Mouse (Mus musculus): ENCODE measurements around the gene Ankzf1. TPM values are rescaled to one million over a fixed set of nuclear protein-coding genes. Genes with fewer than 3 reads are reported as not detected.

The Ankzf1 gene
- total and polyA plus RNA-seq, 3 experiments, result 5.5 to 16.7 TPM; not detected in 1

GRCm38 (mm10) chr1:75226138-75226537, 34.2 kb downstream of the Ankzf1 start:
- no peaks in the 10 kb centered on the region for H3K27me3 ChIP-seq (ENCODE audit: control insufficient read depth in 1 of 2, insufficient read depth in 2 of 2, low read length in 2 of 2)
- H3K4me1 ChIP-seq (ENCODE audit: control insufficient read depth in 1 of 2, insufficient read depth in 2 of 2, low read length in 2 of 2), result peaks cover 38 to 69% of the 10 kb centered on the region in 2 experiments
- peaks cover 0 to 62% of the 10 kb centered on the region in 2 experiments; a peak in 2 of 4 replicates for H3K36me3 ChIP-seq (ENCODE audit: control insufficient read depth in 1 of 2, insufficient read depth in 2 of 2, low read length in 2 of 2)
- no peaks in the 10 kb centered on the region for H3K9me3 ChIP-seq (replicated peaks; ENCODE audit: insufficient read depth, low read length)
- H3K4me3 ChIP-seq (ENCODE audit: control insufficient read depth in 1 of 2, insufficient read depth in 1 of 2, low read depth in 2 of 2, low read length in 2 of 2), result peak overlapping the region; percentile 31 to 49; a peak in 3 of 4 replicates
- H3K27ac ChIP-seq (ENCODE audit: control insufficient read depth, low read depth, low read length), result peak overlapping the region; percentile 91
- no peaks in the 10 kb centered on the region; the same call in 1 of the 2 replicates for H3K79me2 ChIP-seq (ENCODE audit: control insufficient read depth, insufficient read depth, low read length, poor library complexity)
- H3K9ac ChIP-seq (ENCODE audit: control insufficient read depth, low read depth, low read length, poor library complexity, severe bottlenecking), result peak overlapping the region; percentile 52
- peak; percentile 75 for DNase-seq (ENCODE audit: low read depth, low spot score)
- TF ChIP-seq NRF1 (IDR thresholded peaks at IDR 0.05; ENCODE audit: insufficient read depth, low read depth, low read length, poor library complexity, severe bottlenecking) (no peak), USF1 (IDR thresholded peaks at IDR 0.05; ENCODE audit: low read depth, low read length) (no peak), MAFK (IDR thresholded peaks at IDR 0.05; ENCODE audit: borderline replicate concordance, low read depth, low read length) (no peak), ETS1 (IDR thresholded peaks at IDR 0.05; ENCODE audit: low read depth, low read length) (peak; percentile 61), RAD21 (IDR thresholded peaks at IDR 0.05; ENCODE audit: low read depth, low read length) (no peak), CHD1 (IDR thresholded peaks at IDR 0.05; ENCODE audit: low read depth, low read length) (no peak), MEF2A (IDR thresholded peaks at IDR 0.05; ENCODE audit: extremely low read depth, insufficient replicate concordance, low read depth, low read length, poor library complexity, severe bottlenecking) (no peak), MYC (IDR thresholded peaks at IDR 0.05; ENCODE audit: low read depth, low read length) (no peak), JUND (IDR thresholded peaks at IDR 0.05; ENCODE audit: low read depth, low read length) (no peak), E2F4 (IDR thresholded peaks at IDR 0.05; ENCODE audit: borderline replicate concordance, low read depth, low read length) (0 out of 2 replicates have a peak, but pooled peaks have one; percentile 47), POLR2AphosphoS2 (IDR thresholded peaks at IDR 0.05; ENCODE audit: low read length) (0 out of 2 replicates have a peak, but pooled peaks have one; percentile 22), NELFE (IDR thresholded peaks at IDR 0.05; ENCODE audit: low read depth, low read length) (no peak; the same call in none of the 2 replicates), MAX (IDR thresholded peaks at IDR 0.05; ENCODE audit: low read length) (peak; percentile 53), POLR2A (IDR thresholded peaks at IDR 0.05; ENCODE audit: control insufficient read depth in 1 of 2, insufficient read depth in 1 of 2, low read depth in 1 of 2, low read length in 2 of 2, poor library complexity in 1 of 2) (no peak), POLR2AphosphoS5 (IDR thresholded peaks at IDR 0.05; ENCODE audit: borderline replicate concordance, low read depth, low read length) (no peak), TCF12 (IDR thresholded peaks at IDR 0.05; ENCODE audit: low read depth, low read length) (no peak), BHLHE40 (IDR thresholded peaks at IDR 0.05; ENCODE audit: borderline replicate concordance, low read depth, low read length) (no peak), SIN3A (IDR thresholded peaks at IDR 0.05; ENCODE audit: low read length) (no peak; the same call in 1 of the 2 replicates), TBP (IDR thresholded peaks at IDR 0.05; ENCODE audit: low read depth, low read length) (peak; percentile 49; the same call in 1 of the 2 replicates), CHD2 (IDR thresholded peaks at IDR 0.05; ENCODE audit: low read length) (no peak), ZMIZ1 (IDR thresholded peaks at IDR 0.05; ENCODE audit: low read depth, low read length) (no peak; the same call in 1 of the 2 replicates), GABPA (IDR thresholded peaks at IDR 0.05; ENCODE audit: low read depth, low read length) (no peak), ZC3H11A (IDR thresholded peaks at IDR 0.05; ENCODE audit: low read depth, low read length) (no peak), ZKSCAN1 (IDR thresholded peaks at IDR 0.05; ENCODE audit: low read depth, low read length) (no peak), TAL1 (IDR thresholded peaks at IDR 0.05; ENCODE audit: low read length) (no peak), MXI1 (IDR thresholded peaks at IDR 0.05; ENCODE audit: low read depth, low read length) (no peak), MAZ (IDR thresholded peaks at IDR 0.05; ENCODE audit: low read depth, low read length) (peak; percentile 38; the same call in 1 of the 2 replicates), HCFC1 (IDR thresholded peaks at IDR 0.05; ENCODE audit: low read depth, low read length) (peak; percentile 60; the same call in 1 of the 2 replicates), MYB (IDR thresholded peaks at IDR 0.05; ENCODE audit: low read depth, low read length) (peak; percentile 27; the same call in 1 of the 2 replicates), KAT2A (conservative IDR thresholded peaks at IDR 0.05; ENCODE audit: low read depth, low read length) (no peak), ZNF384 (IDR thresholded peaks at IDR 0.05; ENCODE audit: low read depth, low read length) (no peak), RCOR1 (IDR thresholded peaks at IDR 0.05; ENCODE audit: low read depth, low read length) (peak; percentile 34), CTCF (IDR thresholded peaks at IDR 0.05 in 2 of 3, conservative IDR thresholded peaks at IDR 0.05 in 1 of 3; ENCODE audit: control insufficient read depth in 1 of 3, insufficient read depth in 1 of 3, low read depth in 2 of 3, low read length in 3 of 3, poor library complexity in 1 of 3, severe bottlenecking in 1 of 3) (no peak), GATA1 (IDR thresholded peaks at IDR 0.05; ENCODE audit: low read depth, low read length) (peak; percentile 56; the same call in 1 of the 2 replicates), EP300 (IDR thresholded peaks at IDR 0.05; ENCODE audit: low read depth in 1 of 2, low read length in 2 of 2) (peak in 1 of 2 experiments; percentile 36; a peak in 1 of 4 replicates), UBTF (IDR thresholded peaks at IDR 0.05; ENCODE audit: borderline replicate concordance, insufficient read depth, low read depth, low read length) (no peak), USF2 (IDR thresholded peaks at IDR 0.05; ENCODE audit: borderline replicate concordance in 1 of 2, insufficient read depth in 1 of 2, low read depth in 1 of 2, low read length in 2 of 2) (no peak)

All from MEL (cell line).